Mouse (Mus musculus): Measurements from ENCODE around the gene Zcchc8. TPM values are rescaled to one million over a fixed set of nuclear protein-coding genes. Genes with fewer than 3 reads are reported as not detected.

Gene Zcchc8
- polyA plus RNA-seq, 1 experiment: 59.7 TPM

GRCm38 (mm10) chr5:123665956-123666355 is 54.9 kb downstream of the Zcchc8 start:
- H3K4me1 ChIP-seq (ENCODE audit: control insufficient read depth, insufficient read depth, low read length): peaks cover 3% of the 10 kb centered on the region
- TF ChIP-seq CTCF (IDR thresholded peaks at IDR 0.05; ENCODE audit: control insufficient read depth, insufficient read depth, low read length): no peak
- TF ChIP-seq POLR2A (IDR thresholded peaks at IDR 0.05; ENCODE audit: borderline replicate concordance, control insufficient read depth, low read depth, low read length): no peak
- 46% methylated on average over 7 of the region's 7 CpGs for WGBS
- H3K27ac ChIP-seq (ENCODE audit: control insufficient read depth, insufficient read depth, low read depth, low read length, poor library complexity): no peak overlapping the region
- H3K4me3 ChIP-seq (replicated peaks; ENCODE audit: control insufficient read depth, low read depth, low read length): no peak overlapping the region

DNA sequence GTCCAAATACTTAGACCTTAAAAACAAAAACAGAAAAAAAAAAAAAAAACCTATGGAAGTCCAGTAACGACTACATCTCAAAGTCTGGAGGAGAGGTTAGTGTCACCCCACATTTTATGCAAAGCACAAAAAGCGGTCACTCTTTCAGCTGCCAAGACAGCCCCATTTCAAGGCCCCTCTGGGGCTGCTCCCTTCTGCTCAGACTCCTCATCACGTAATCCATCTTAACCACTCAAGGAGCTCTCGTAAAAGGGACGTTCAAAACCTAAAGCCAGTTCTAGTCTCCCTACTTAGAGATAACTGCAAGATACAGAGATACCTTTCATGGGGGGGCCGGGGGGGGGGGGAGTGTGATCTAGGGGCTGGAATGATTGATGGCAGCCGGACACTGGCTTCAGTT is 56.6 kb downstream of the Zcchc8 start:
- H3K4me1 ChIP-seq (ENCODE audit: control insufficient read depth, insufficient read depth, low read length): peaks cover 3% of the 10 kb centered on the region
- H3K27ac ChIP-seq (ENCODE audit: control insufficient read depth, insufficient read depth, low read depth, low read length, poor library complexity): no peak overlapping the region
- H3K4me3 ChIP-seq (replicated peaks; ENCODE audit: control insufficient read depth, low read depth, low read length): no peak overlapping the region
- 68% methylated on average over 7 of the region's 7 CpGs for WGBS
- no peak for TF ChIP-seq CTCF (IDR thresholded peaks at IDR 0.05; ENCODE audit: control insufficient read depth, insufficient read depth, low read length)
- no peak for TF ChIP-seq POLR2A (IDR thresholded peaks at IDR 0.05; ENCODE audit: borderline replicate concordance, control insufficient read depth, low read depth, low read length)

DNA sequence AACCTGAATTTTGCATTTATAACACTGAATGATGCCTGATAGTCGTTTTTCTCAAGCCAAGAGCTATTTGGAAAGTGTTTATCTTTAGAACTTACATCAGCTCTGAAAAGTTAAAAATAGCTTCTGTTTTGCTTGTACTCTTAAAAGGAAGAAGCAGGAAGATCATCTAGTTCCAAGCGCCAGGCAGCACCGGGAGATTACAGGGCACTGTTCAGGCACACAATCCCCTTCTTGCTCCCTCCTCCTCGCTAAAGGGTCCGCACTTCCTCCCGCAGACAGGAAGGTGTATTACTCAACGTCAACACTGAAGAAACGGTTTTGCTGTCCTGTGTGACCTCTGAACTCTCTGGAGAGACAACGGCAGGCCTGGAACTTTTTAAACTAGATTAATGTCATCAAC is 58.8 kb downstream of the Zcchc8 start:
- H3K4me1 ChIP-seq (ENCODE audit: control insufficient read depth, insufficient read depth, low read length): peaks cover 3% of the 10 kb centered on the region
- no peak overlapping the region for H3K4me3 ChIP-seq (replicated peaks; ENCODE audit: control insufficient read depth, low read depth, low read length)
- TF ChIP-seq POLR2A (IDR thresholded peaks at IDR 0.05; ENCODE audit: borderline replicate concordance, control insufficient read depth, low read depth, low read length) (no peak), CTCF (IDR thresholded peaks at IDR 0.05; ENCODE audit: control insufficient read depth, insufficient read depth, low read length) (no peak)
- H3K27ac ChIP-seq (ENCODE audit: control insufficient read depth, insufficient read depth, low read depth, low read length, poor library complexity): no peak overlapping the region
- 1% methylated on average over 9 of the region's 9 CpGs for WGBS

GRCm38 (mm10) chr5:123661602-123662001 is 59.3 kb downstream of the Zcchc8 start:
- Histone ChIP-seq H3K4me3 (replicated peaks; ENCODE audit: control insufficient read depth, low read depth, low read length) (no peak overlapping the region), H3K4me1 (ENCODE audit: control insufficient read depth, insufficient read depth, low read length) (peaks cover 3% of the 10 kb centered on the region), H3K27ac (ENCODE audit: control insufficient read depth, insufficient read depth, low read depth, low read length, poor library complexity) (no peak overlapping the region; the same call in 1 of the 2 replicates)
- WGBS: 43% methylated on average over 3 of the region's 3 CpGs
- TF ChIP-seq POLR2A (IDR thresholded peaks at IDR 0.05; ENCODE audit: borderline replicate concordance, control insufficient read depth, low read depth, low read length) (no peak), CTCF (IDR thresholded peaks at IDR 0.05; ENCODE audit: control insufficient read depth, insufficient read depth, low read length) (no peak)

GRCm38 (mm10) chr5:123657651-123658050 is 63.2 kb downstream of the Zcchc8 start:
- no peak for TF ChIP-seq POLR2A (IDR thresholded peaks at IDR 0.05; ENCODE audit: borderline replicate concordance, control insufficient read depth, low read depth, low read length)
- peaks cover 2% of the 10 kb centered on the region for H3K4me1 ChIP-seq (ENCODE audit: control insufficient read depth, insufficient read depth, low read length)
- WGBS: 8% methylated on average over 7 of the region's 7 CpGs
- no peak overlapping the region for H3K27ac ChIP-seq (ENCODE audit: control insufficient read depth, insufficient read depth, low read depth, low read length, poor library complexity)
- no peak overlapping the region for H3K4me3 ChIP-seq (replicated peaks; ENCODE audit: control insufficient read depth, low read depth, low read length)

DNA sequence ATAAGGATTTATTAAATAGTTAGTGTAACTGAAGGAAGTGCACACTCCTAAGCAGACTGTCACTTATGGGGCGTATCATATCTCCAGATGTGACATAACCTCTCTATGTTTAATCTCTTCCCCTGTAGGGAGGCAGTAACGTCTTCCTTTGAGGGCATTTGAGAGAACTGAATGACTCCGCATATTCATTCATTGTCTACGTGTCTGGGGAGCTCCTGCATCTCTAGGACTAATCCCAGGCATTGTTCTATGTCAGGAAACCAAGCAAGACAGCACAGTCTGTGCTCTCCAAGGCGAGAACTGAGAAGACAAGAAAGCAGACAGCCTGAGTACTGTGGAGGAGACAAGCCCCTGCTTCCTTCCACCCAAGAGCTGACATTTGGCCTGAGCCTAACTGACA is 66.0 kb downstream of the Zcchc8 start:
- WGBS: 43% methylated on average over 5 of the region's 5 CpGs
- H3K27ac ChIP-seq (ENCODE audit: control insufficient read depth, insufficient read depth, low read depth, low read length, poor library complexity): no peak overlapping the region
- TF ChIP-seq CTCF (IDR thresholded peaks at IDR 0.05; ENCODE audit: control insufficient read depth, insufficient read depth, low read length): no peak
- TF ChIP-seq POLR2A (IDR thresholded peaks at IDR 0.05; ENCODE audit: borderline replicate concordance, control insufficient read depth, low read depth, low read length): no peak
- H3K4me3 ChIP-seq (replicated peaks; ENCODE audit: control insufficient read depth, low read depth, low read length): no peak overlapping the region
- H3K4me1 ChIP-seq (ENCODE audit: control insufficient read depth, insufficient read depth, low read length): no peaks in the 10 kb centered on the region; the same call in 1 of the 2 replicates

DNA sequence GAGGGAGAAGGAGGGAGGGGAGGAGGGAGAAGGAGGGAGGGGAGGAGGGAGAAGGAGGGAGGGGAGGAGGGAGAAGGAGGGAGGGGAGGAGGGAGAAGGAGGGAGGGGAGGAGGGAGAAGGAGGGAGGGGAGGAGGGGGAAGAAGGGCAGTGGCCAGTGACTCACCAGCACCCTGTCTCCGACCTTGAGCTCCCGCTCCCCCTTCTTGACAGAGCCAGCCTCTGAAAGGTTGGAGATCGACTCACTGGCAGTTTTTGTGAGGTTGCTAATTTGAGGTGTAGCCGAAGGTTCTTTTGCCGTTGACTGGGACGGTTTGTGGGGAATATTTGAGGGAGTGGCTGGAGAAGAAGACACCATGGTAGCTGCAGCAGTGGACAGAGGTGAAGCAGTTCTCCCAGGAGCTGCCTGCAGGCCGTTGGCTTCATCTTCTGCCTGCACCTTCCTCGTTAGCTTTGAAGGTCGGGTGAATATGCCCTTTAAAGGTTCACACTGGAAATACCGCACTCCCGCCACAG is 67.6 kb downstream of the Zcchc8 start:
- TF ChIP-seq POLR2A (IDR thresholded peaks at IDR 0.05; ENCODE audit: borderline replicate concordance, control insufficient read depth, low read depth, low read length): no peak
- no peak for TF ChIP-seq CTCF (IDR thresholded peaks at IDR 0.05; ENCODE audit: control insufficient read depth, insufficient read depth, low read length)
- no peaks in the 10 kb centered on the region; the same call in 1 of the 2 replicates for H3K4me1 ChIP-seq (ENCODE audit: control insufficient read depth, insufficient read depth, low read length)
- WGBS: 88% methylated on average over 11 of the region's 11 CpGs
- no peak overlapping the region for H3K4me3 ChIP-seq (replicated peaks; ENCODE audit: control insufficient read depth, low read depth, low read length)
- no peak overlapping the region for H3K27ac ChIP-seq (ENCODE audit: control insufficient read depth, insufficient read depth, low read depth, low read length, poor library complexity)

DNA sequence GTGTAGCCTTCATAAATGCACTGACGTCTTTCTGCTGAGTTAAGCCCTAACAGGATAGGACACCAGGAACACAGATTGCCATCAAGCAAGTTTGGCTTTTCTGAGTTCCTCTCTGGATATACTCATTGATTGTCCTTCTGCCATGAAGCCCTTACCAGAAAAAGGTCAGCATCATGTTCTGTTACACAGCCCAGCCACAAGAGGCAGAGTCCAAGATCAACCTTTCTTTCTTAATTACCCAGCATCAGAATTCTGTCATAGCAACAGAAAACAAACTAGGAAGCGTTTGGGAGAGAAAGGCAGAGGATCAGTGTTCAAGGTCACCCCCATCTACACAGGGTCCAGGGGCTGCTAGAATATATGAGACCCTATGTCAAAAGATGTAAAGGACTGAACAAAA is 70.1 kb downstream of the Zcchc8 start:
- Histone ChIP-seq H3K27ac (ENCODE audit: control insufficient read depth, insufficient read depth, low read depth, low read length, poor library complexity) (no peak overlapping the region), H3K4me1 (ENCODE audit: control insufficient read depth, insufficient read depth, low read length) (no peaks in the 10 kb centered on the region), H3K4me3 (replicated peaks; ENCODE audit: control insufficient read depth, low read depth, low read length) (no peak overlapping the region)
- 63% methylated on average over 2 of the region's 2 CpGs for WGBS
- no peak for TF ChIP-seq CTCF (IDR thresholded peaks at IDR 0.05; ENCODE audit: control insufficient read depth, insufficient read depth, low read length)
- no peak for TF ChIP-seq POLR2A (IDR thresholded peaks at IDR 0.05; ENCODE audit: borderline replicate concordance, control insufficient read depth, low read depth, low read length)

Other genes with a start within 250 kb of the Zcchc8 start
- not detected in 2 replicates for gene Lrrc43, start 231.8 kb downstream of the Zcchc8 start, polyA plus RNA-seq (2011; ENCODE audit: insufficient read depth, insufficient read length, low replicate concordance, missing spikeins)
- 1.8 TPM in 1 of 2 replicates, not detected in the other for gene Il31, start 231.6 kb downstream of the Zcchc8 start, polyA plus RNA-seq (2011; ENCODE audit: insufficient read depth, insufficient read length, low replicate concordance, missing spikeins)
- gene B3gnt4, start 210.6 kb downstream of the Zcchc8 start, polyA plus RNA-seq (2011; ENCODE audit: insufficient read depth, insufficient read length, low replicate concordance, missing spikeins): not detected in 2 replicates
- gene Diablo, start 196.9 kb downstream of the Zcchc8 start, polyA plus RNA-seq (2011; ENCODE audit: insufficient read depth, insufficient read length, low replicate concordance, missing spikeins): 26.6 and 36.7 TPM in 2 replicates
- 1.3 TPM in 1 of 2 replicates, not detected in the other for gene Gm49027, start 195.6 kb downstream of the Zcchc8 start, polyA plus RNA-seq (2011; ENCODE audit: insufficient read depth, insufficient read length, low replicate concordance, missing spikeins)
- 12.4 and 29.0 TPM in 2 replicates for gene Vps33a, start 148.1 kb downstream of the Zcchc8 start, polyA plus RNA-seq (2011; ENCODE audit: insufficient read depth, insufficient read length, low replicate concordance, missing spikeins)
- gene Clip1, start 36.5 kb downstream of the Zcchc8 start, polyA plus RNA-seq (2011; ENCODE audit: insufficient read depth, insufficient read length, low replicate concordance, missing spikeins): 11.7 and 29.8 TPM in 2 replicates
- gene Rsrc2, start 28.3 kb upstream of the Zcchc8 start, polyA plus RNA-seq (2011; ENCODE audit: insufficient read depth, insufficient read length, low replicate concordance, missing spikeins): 91.2 and 155 TPM in 2 replicates
- 34.2 and 35.7 TPM in 2 replicates for gene Kntc1, start 28.6 kb upstream of the Zcchc8 start, polyA plus RNA-seq (2011; ENCODE audit: insufficient read depth, insufficient read length, low replicate concordance, missing spikeins)
- gene Hcar2, start 144.4 kb upstream of the Zcchc8 start, polyA plus RNA-seq (2011; ENCODE audit: insufficient read depth, insufficient read length, low replicate concordance, missing spikeins): 3.6 TPM in 1 of 2 replicates, not detected in the other
- gene Hcar1, start 158.9 kb upstream of the Zcchc8 start, polyA plus RNA-seq (2011; ENCODE audit: insufficient read depth, insufficient read length, low replicate concordance, missing spikeins): not detected in 2 replicates
- gene Denr, start 186.1 kb upstream of the Zcchc8 start, polyA plus RNA-seq (2011; ENCODE audit: insufficient read depth, insufficient read length, low replicate concordance, missing spikeins): 28.4 and 41.1 TPM in 2 replicates
- gene Gm43518, start 206.3 kb upstream of the Zcchc8 start, polyA plus RNA-seq (2011; ENCODE audit: insufficient read depth, insufficient read length, low replicate concordance, missing spikeins): 6.9 TPM in 1 of 2 replicates, not detected in the other
- 6.0 and 10.6 TPM in 2 replicates for gene Ccdc62, start 209.6 kb upstream of the Zcchc8 start, polyA plus RNA-seq (2011; ENCODE audit: insufficient read depth, insufficient read length, low replicate concordance, missing spikeins)